Mouse (Mus musculus): ENCODE data around the gene Sobp. TPM values are rescaled to one million over a fixed set of nuclear protein-coding genes. Genes with fewer than 3 reads are reported as not detected.

Gene Sobp
- polyA plus RNA-seq, 2 experiments = 0.01 TPM; not detected in 1

DNA sequence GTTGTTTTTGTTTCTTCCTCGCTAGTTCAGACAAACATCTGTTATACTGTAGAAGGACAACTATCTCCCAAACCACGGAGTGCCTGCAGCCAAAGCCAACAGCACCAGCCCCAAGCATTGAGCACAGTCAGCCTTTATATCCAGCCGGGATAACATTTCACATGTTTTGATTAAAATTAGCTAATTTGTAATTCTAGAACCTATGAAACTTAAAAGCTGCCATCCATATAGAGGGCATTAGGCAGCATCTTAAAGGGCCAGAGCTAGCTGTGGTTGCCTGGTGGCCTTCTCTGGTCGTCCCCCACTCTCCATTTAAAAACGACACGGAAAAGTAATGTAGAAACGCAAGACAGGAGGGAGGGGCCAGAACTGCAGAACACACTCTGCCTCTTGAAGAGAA is 2.3 kb downstream of the Sobp start:
- WGBS (ENCODE audit: insufficient replicate concordance) = 8% methylated on average over 7 of the region's 7 CpGs
- TF ChIP-seq EP300 (IDR thresholded peaks at IDR 0.05; ENCODE audit: low read depth) = no peak
- H3K4me1 ChIP-seq (replicated peaks; ENCODE audit: control insufficient read depth in 2 of 2, insufficient read depth in 2 of 2, low read length in 1 of 2) = no peaks in the 10 kb centered on the region
- ATAC-seq (ENCODE audit: insufficient read depth) (no peak), DNase-seq (ENCODE audit: low read depth in 3 of 3, low spot score in 3 of 3) (no peak)
- no peak overlapping the region for H3K4me3 ChIP-seq (ENCODE audit: insufficient read depth in 1 of 2, low read depth in 2 of 2, low read length in 2 of 2)
- no peak overlapping the region for H3K4me2 ChIP-seq (ENCODE audit: low read depth)
- H3K27me3 ChIP-seq (ENCODE audit: control insufficient read depth, insufficient read depth, low read length) = peaks cover 66% of the 10 kb centered on the region
- no peak overlapping the region for H3K27ac ChIP-seq
- H3K9ac ChIP-seq (replicated peaks) = no peak overlapping the region
- H3K9me3 ChIP-seq (ENCODE audit: control insufficient read depth, low read length) = no peaks in the 10 kb centered on the region
- no peaks in the 10 kb centered on the region for H3K36me3 ChIP-seq (replicated peaks; ENCODE audit: control insufficient read depth, insufficient read depth, low read depth)

DNA sequence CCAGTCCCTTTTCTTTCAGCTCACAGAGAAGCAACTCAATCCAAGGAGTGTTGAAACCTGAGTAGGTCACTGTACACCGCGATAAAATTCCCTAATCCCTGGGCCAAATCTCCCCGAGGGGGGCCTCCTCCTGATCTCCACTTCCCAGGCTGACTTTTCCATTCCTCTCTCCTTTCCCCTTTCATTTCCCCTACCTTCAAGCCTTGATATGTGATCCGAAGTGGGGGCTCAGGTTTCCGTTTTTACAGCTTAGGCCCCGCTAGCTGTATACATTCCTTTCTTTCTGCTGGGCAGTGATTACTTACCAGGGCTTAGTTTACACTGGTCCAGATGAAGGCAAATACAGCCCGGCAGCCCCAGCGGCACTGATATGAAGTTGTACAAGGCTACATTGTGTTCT is 3.2 kb downstream of the Sobp start:
- TF ChIP-seq EP300 (IDR thresholded peaks at IDR 0.05; ENCODE audit: low read depth) (no peak), CTCF (IDR thresholded peaks at IDR 0.05; ENCODE audit: low read depth) (no peak)
- Histone ChIP-seq H3K36me3 (replicated peaks; ENCODE audit: control insufficient read depth, insufficient read depth, low read depth) (no peaks in the 10 kb centered on the region), H3K4me1 (replicated peaks; ENCODE audit: control insufficient read depth in 2 of 2, insufficient read depth in 2 of 2, low read length in 1 of 2) (no peaks in the 10 kb centered on the region), H3K9ac (replicated peaks) (no peak overlapping the region), H3K4me3 (ENCODE audit: insufficient read depth in 1 of 2, low read depth in 2 of 2, low read length in 2 of 2) (no peak overlapping the region), H3K27me3 (ENCODE audit: control insufficient read depth, insufficient read depth, low read length) (peaks cover 58% of the 10 kb centered on the region), H3K27ac (no peak overlapping the region), H3K4me2 (ENCODE audit: low read depth) (no peak overlapping the region), H3K9me3 (ENCODE audit: control insufficient read depth, low read length) (no peaks in the 10 kb centered on the region)
- WGBS (ENCODE audit: insufficient replicate concordance) = 4% methylated on average over 8 of the region's 8 CpGs
- DNase-seq (ENCODE audit: low read depth in 3 of 3, low spot score in 3 of 3) (no peak), ATAC-seq (ENCODE audit: insufficient read depth) (no peak)

GRCm38 (mm10) chr10:43168847-43169246 is 5.5 kb downstream of the Sobp start:
- no peak for DNase-seq (ENCODE audit: low read depth in 3 of 3, low spot score in 3 of 3)
- Histone ChIP-seq H3K4me3 (ENCODE audit: insufficient read depth in 1 of 2, low read depth in 2 of 2, low read length in 2 of 2) (no peak overlapping the region), H3K9me3 (ENCODE audit: control insufficient read depth, low read length) (no peaks in the 10 kb centered on the region), H3K9ac (replicated peaks) (no peak overlapping the region), H3K27ac (no peak overlapping the region), H3K36me3 (replicated peaks; ENCODE audit: control insufficient read depth, insufficient read depth, low read depth) (no peaks in the 10 kb centered on the region), H3K4me2 (ENCODE audit: low read depth) (no peak overlapping the region), H3K27me3 (ENCODE audit: control insufficient read depth, insufficient read depth, low read length) (peaks cover 35% of the 10 kb centered on the region), H3K4me1 (replicated peaks; ENCODE audit: control insufficient read depth in 2 of 2, insufficient read depth in 2 of 2, low read length in 1 of 2) (no peaks in the 10 kb centered on the region)
- no peak for ATAC-seq (ENCODE audit: insufficient read depth)
- WGBS (ENCODE audit: insufficient replicate concordance) = 67% methylated on average over 7 of the region's 7 CpGs
- TF ChIP-seq EP300 (IDR thresholded peaks at IDR 0.05; ENCODE audit: low read depth) = no peak
- TF ChIP-seq CTCF (IDR thresholded peaks at IDR 0.05; ENCODE audit: low read depth) = no peak

- Histone ChIP-seq H3K9ac (replicated peaks) (no peak overlapping the region), H3K4me3 (ENCODE audit: insufficient read depth in 1 of 2, low read depth in 2 of 2, low read length in 2 of 2) (no peak overlapping the region), H3K4me1 (replicated peaks; ENCODE audit: control insufficient read depth in 2 of 2, insufficient read depth in 2 of 2, low read length in 1 of 2) (no peaks in the 10 kb centered on the region), H3K4me2 (ENCODE audit: low read depth) (no peak overlapping the region), H3K27me3 (ENCODE audit: control insufficient read depth, insufficient read depth, low read length) (peaks cover 15% of the 10 kb centered on the region), H3K9me3 (ENCODE audit: control insufficient read depth, low read length) (no peaks in the 10 kb centered on the region), H3K36me3 (replicated peaks; ENCODE audit: control insufficient read depth, insufficient read depth, low read depth) (no peaks in the 10 kb centered on the region), H3K27ac (no peak overlapping the region)
- WGBS (ENCODE audit: insufficient replicate concordance) = 63% methylated on average over 3 of the region's 3 CpGs
- DNase-seq (ENCODE audit: low read depth in 3 of 3, low spot score in 3 of 3) (no peak), ATAC-seq (ENCODE audit: insufficient read depth) (no peak)
- TF ChIP-seq CTCF (IDR thresholded peaks at IDR 0.05; ENCODE audit: low read depth) (no peak), EP300 (IDR thresholded peaks at IDR 0.05; ENCODE audit: low read depth) (no peak)
Measured at GRCm38 (mm10) chr10:43166817-43167216, 7.5 kb downstream of the Sobp start.

DNA sequence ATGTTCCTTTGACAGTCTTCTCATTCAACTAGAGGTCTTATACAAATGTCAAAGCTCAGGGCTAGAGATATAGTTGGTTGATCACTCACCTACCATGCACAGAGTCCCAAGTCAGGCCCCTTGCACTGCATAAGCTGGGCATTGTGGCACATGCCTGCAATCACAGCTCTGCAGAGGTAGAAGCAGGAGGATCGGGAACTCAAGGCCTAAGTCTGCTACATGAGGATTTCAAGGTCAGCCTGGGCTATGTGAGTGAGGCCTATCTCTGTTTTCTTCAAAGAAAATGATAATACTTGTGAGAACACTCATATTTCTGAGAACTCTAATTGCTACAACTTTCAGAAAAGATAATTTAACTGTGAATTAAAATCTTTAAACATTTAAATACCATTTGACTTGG is 8.2 kb downstream of the Sobp start:
- Histone ChIP-seq H3K9ac (replicated peaks) (no peak overlapping the region), H3K36me3 (replicated peaks; ENCODE audit: control insufficient read depth, insufficient read depth, low read depth) (no peaks in the 10 kb centered on the region), H3K4me2 (ENCODE audit: low read depth) (no peak overlapping the region), H3K4me3 (ENCODE audit: insufficient read depth in 1 of 2, low read depth in 2 of 2, low read length in 2 of 2) (no peak overlapping the region), H3K4me1 (replicated peaks; ENCODE audit: control insufficient read depth in 2 of 2, insufficient read depth in 2 of 2, low read length in 1 of 2) (no peaks in the 10 kb centered on the region), H3K27me3 (ENCODE audit: control insufficient read depth, insufficient read depth, low read length) (peaks cover 8% of the 10 kb centered on the region), H3K9me3 (ENCODE audit: control insufficient read depth, low read length) (no peaks in the 10 kb centered on the region), H3K27ac (no peak overlapping the region)
- 43% methylated on average over 1 of the region's 1 CpGs for WGBS (ENCODE audit: insufficient replicate concordance)
- TF ChIP-seq CTCF (IDR thresholded peaks at IDR 0.05; ENCODE audit: low read depth) (no peak), EP300 (IDR thresholded peaks at IDR 0.05; ENCODE audit: low read depth) (no peak)
- DNase-seq (ENCODE audit: low read depth in 3 of 3, low spot score in 3 of 3) (no peak), ATAC-seq (ENCODE audit: insufficient read depth) (no peak)

Data from liver, embryonic 14.5 days (tissue).